Mouse (Mus musculus): ENCODE data around the gene Slamf6.

- TF ChIP-seq CTCF (IDR thresholded peaks at IDR 0.05; ENCODE audit: low read depth) (no peak), EP300 (IDR thresholded peaks at IDR 0.05; ENCODE audit: low read depth) (no peak)
Observed at GRCm38 (mm10) chr1:171917305-171918039, at the start of gene Slamf6.
